Mouse (Mus musculus) ES-Bruce4 (cell line): ENCODE results near the gene Nmnat1. TPM values are rescaled to one million over a fixed set of nuclear protein-coding genes. Genes with fewer than 3 reads are reported as not detected.

Source experiments
- H3K27ac ChIP-seq: 2 replicates; pipeline ENCODE4 v1.5.1; 2012; ENCODE audit warnings: low read length, inconsistent platforms; ENCODE audit not compliant: insufficient read depth
- H3K27me3 ChIP-seq: 2 replicates; pipeline ENCODE4 v1.6.1; 2012; ENCODE audit warnings: mild to moderate bottlenecking, low read length, inconsistent platforms; ENCODE audit not compliant: control insufficient read depth, poor library complexity, insufficient read depth, severe bottlenecking
- H3K36me3 ChIP-seq: 2 replicates; pipeline ENCODE4 v1.6.1; 2012; ENCODE audit warnings: inconsistent platforms, mild to moderate bottlenecking, low read length, moderate library complexity; ENCODE audit not compliant: control insufficient read depth, poor library complexity, insufficient read depth, severe bottlenecking
- H3K4me1 ChIP-seq: one replicate; pipeline ENCODE4 v1.8.1; 2011; ENCODE audit warnings: low read length; ENCODE audit not compliant: control insufficient read depth, insufficient read depth
- H3K4me3 ChIP-seq: 2 replicates; pipeline ENCODE4 v1.5.1; 2011; ENCODE audit warnings: low read depth, mild to moderate bottlenecking, low read length
- H3K9ac ChIP-seq: 2 replicates; pipeline ENCODE4 v1.6.1; 2012; ENCODE audit warnings: low read depth, mild to moderate bottlenecking, inconsistent platforms; ENCODE audit not compliant: poor library complexity, severe bottlenecking
- H3K9me3 ChIP-seq: replicated peaks from 2 replicates; pipeline ENCODE4 v1.6.1; 2012; ENCODE audit warnings: mild to moderate bottlenecking, low read length, inconsistent platforms; ENCODE audit not compliant: control insufficient read depth, poor library complexity, insufficient read depth, severe bottlenecking
- CTCF ChIP-seq: IDR thresholded peaks from one replicate; pipeline ENCODE4 v1.8.1; 2011; ENCODE audit warnings: low read depth, low read length
- EP300 ChIP-seq: IDR thresholded peaks from 2 replicates; pipeline ENCODE4 v1.6.1; 2011; ENCODE audit warnings: low read depth, low read length; ENCODE audit not compliant: insufficient read depth
- POLR2A ChIP-seq: IDR thresholded peaks from one replicate; pipeline ENCODE4 v1.8.1; 2011; ENCODE audit warnings: low read length; ENCODE audit not compliant: insufficient read depth
- polyA plus RNA-seq: library from polyadenylated mRNA; stranded (reverse); fragments of >200 nt; gene quantifications from 2 replicates; pipeline ENCODE4 v1.2.4, GENCODE M21; 2011; ENCODE audit warnings: low read depth; ENCODE audit not compliant: missing spikeins, insufficient read depth, insufficient read length

Nmnat1 gene
- polyA plus RNA-seq, 1 experiment: 9.7 TPM

GRCm38 (mm10) chr4:149484566-149484965 lies 436 bp downstream of the Nmnat1 start:
- peaks cover 27% of the 10 kb centered on the region for H3K36me3 ChIP-seq
- H3K4me3 ChIP-seq: peak overlapping the region; percentile 61
- H3K27me3 ChIP-seq: no peaks in the 10 kb centered on the region
- no peaks in the 10 kb centered on the region for H3K9me3 ChIP-seq
- H3K4me1 ChIP-seq: no peaks in the 10 kb centered on the region
- H3K27ac ChIP-seq: 0 out of 2 replicates have a peak overlapping the region, but pooled peaks have one; percentile 3
- peak overlapping the region; percentile 65 for H3K9ac ChIP-seq
- no peak for TF ChIP-seq POLR2A

- no peak for TF ChIP-seq EP300
- no peak for TF ChIP-seq POLR2A
- TF ChIP-seq CTCF: no peak
- Histone ChIP-seq H3K36me3 (no peaks in the 10 kb centered on the region), H3K9ac (no peak within 1 kb of the TSS), H3K27ac (no peak within 1 kb of the TSS), H3K4me1 (no peaks in the 10 kb centered on the region), H3K4me3 (no peak within 1 kb of the TSS), H3K27me3 (no peaks in the 10 kb centered on the region), H3K9me3 (no peaks in the 10 kb centered on the region)
Measured at GRCm38 (mm10) chr4:149477078-149477477, 7.9 kb downstream of the Nmnat1 start, which contains the start of gene Tmem274. TSS of gene Tmem274 (plus strand) at chr4:149477378.

GRCm38 (mm10) chr4:149475096-149475495 lies 9.9 kb downstream of the Nmnat1 start:
- H3K27ac ChIP-seq: no peak overlapping the region
- no peaks in the 10 kb centered on the region for H3K4me1 ChIP-seq
- no peak overlapping the region for H3K4me3 ChIP-seq
- no peaks in the 10 kb centered on the region for H3K36me3 ChIP-seq
- no peak for TF ChIP-seq CTCF
- TF ChIP-seq EP300: no peak
- TF ChIP-seq POLR2A: no peak
- H3K27me3 ChIP-seq: no peaks in the 10 kb centered on the region
- H3K9me3 ChIP-seq: no peaks in the 10 kb centered on the region
- no peak overlapping the region for H3K9ac ChIP-seq

GRCm38 (mm10) chr4:149469557-149469956 lies 15.4 kb downstream of the Nmnat1 start:
- no peaks in the 10 kb centered on the region for H3K36me3 ChIP-seq
- no peak for TF ChIP-seq EP300
- no peak for TF ChIP-seq CTCF
- no peaks in the 10 kb centered on the region for H3K27me3 ChIP-seq

GRCm38 (mm10) chr4:149463435-149463950 lies 21.5 kb downstream of the Nmnat1 start:
- H3K4me3 ChIP-seq: no peak overlapping the region
- TF ChIP-seq CTCF (no peak), EP300 (no peak), POLR2A (no peak)
- no peaks in the 10 kb centered on the region for H3K36me3 ChIP-seq
- no peak overlapping the region for H3K9ac ChIP-seq
- no peak overlapping the region for H3K27ac ChIP-seq
- no peaks in the 10 kb centered on the region for H3K9me3 ChIP-seq
- no peaks in the 10 kb centered on the region for H3K27me3 ChIP-seq
- no peaks in the 10 kb centered on the region for H3K4me1 ChIP-seq

More at GRCm38 (mm10) chr4:149469557-149469956, 15.4 kb downstream of the Nmnat1 start:
- Histone ChIP-seq H3K27ac (no peak overlapping the region), H3K4me1 (no peaks in the 10 kb centered on the region), H3K9me3 (no peaks in the 10 kb centered on the region), H3K4me3 (no peak overlapping the region), H3K9ac (no peak overlapping the region)

- Histone ChIP-seq H3K27ac (no peak overlapping the region), H3K36me3 (no peaks in the 10 kb centered on the region), H3K4me3 (no peak overlapping the region), H3K27me3 (no peaks in the 10 kb centered on the region), H3K9me3 (no peaks in the 10 kb centered on the region), H3K4me1 (no peaks in the 10 kb centered on the region), H3K9ac (no peak overlapping the region)
- TF ChIP-seq EP300 (no peak), POLR2A (no peak), CTCF (no peak)
Measured at GRCm38 (mm10) chr4:149462305-149462971, 22.6 kb downstream of the Nmnat1 start.
